Mouse (Mus musculus): ENCODE measurements around the gene Srrm4.

DNA sequence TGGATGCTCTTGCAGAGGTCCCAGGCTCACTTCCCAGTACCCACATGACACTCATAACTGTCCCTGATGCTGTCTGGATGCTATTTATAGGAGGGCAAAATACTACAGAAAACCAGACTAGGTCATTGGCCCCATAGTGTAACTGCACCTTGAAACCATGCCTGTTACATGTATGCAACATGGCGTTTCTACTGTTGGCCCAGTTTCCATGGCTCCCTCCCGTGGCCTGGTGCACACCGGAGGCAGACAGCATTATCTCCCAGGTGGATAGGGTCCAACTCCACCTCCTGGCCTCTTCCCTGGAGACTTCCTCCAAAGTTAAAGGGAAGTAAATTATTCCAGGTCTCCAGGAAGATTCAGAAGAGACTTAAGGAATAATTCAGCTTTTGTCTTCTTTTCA lies 27.2 kb downstream of the Srrm4 start:
- TF ChIP-seq CTCF (IDR thresholded peaks at IDR 0.05; ENCODE audit: low read depth) (no peak), EP300 (optimal IDR thresholded peaks at IDR 0.05) (no peak)
